Mouse (Mus musculus) hindbrain, embryonic 11.5 days (tissue): ENCODE results near the gene Olfr53. TPM values are rescaled to one million over a fixed set of nuclear protein-coding genes. Genes with fewer than 3 reads are reported as not detected.

Source experiments
- ATAC-seq: fragments of 200-750 bp; cut with Nextera tagmentation; 2 replicates; pipeline ENCODE4 v1.8.0; 2017; ENCODE audit warnings: mild to moderate bottlenecking, moderate TSS enrichment, moderate library complexity; ENCODE audit not compliant: low FRiP score
- DNase-seq: peaks from one replicate; pipeline ENCODE4 v3.0.0-alpha.2; 2015; ENCODE audit warnings: low spot score
- H3K27ac ChIP-seq: fragments of 300-500 bp; sonication (generic); 2 replicates; pipeline ENCODE4 v1.5.1; 2014; ENCODE audit warnings: mild to moderate bottlenecking, low read depth, low read length
- H3K27me3 ChIP-seq: fragments of 300-500 bp; sonication (generic); 2 replicates; pipeline ENCODE4 v1.6.1; 2014; ENCODE audit warnings: mild to moderate bottlenecking, low read length, moderate library complexity, mixed read lengths; ENCODE audit not compliant: control insufficient read depth, insufficient read depth
- H3K36me3 ChIP-seq: fragments of 300-500 bp; sonication (generic); 2 replicates; pipeline ENCODE4 v1.6.1; 2014; ENCODE audit warnings: mild to moderate bottlenecking, low read length, moderate library complexity, mixed read lengths; ENCODE audit not compliant: control insufficient read depth, insufficient read depth
- H3K4me1 ChIP-seq: fragments of 300-500 bp; sonication (generic); replicated peaks from 2 replicates; pipeline ENCODE4 v1.6.1; 2014; ENCODE audit warnings: low read length, mixed read lengths; ENCODE audit not compliant: control insufficient read depth, insufficient read depth
- H3K4me2 ChIP-seq: fragments of 300-500 bp; sonication (generic); replicated peaks from 2 replicates; pipeline ENCODE4 v1.6.1; 2014; ENCODE audit warnings: mild to moderate bottlenecking, low read depth, low read length
- H3K4me3 ChIP-seq: fragments of 300-500 bp; sonication (generic); 2 replicates; pipeline ENCODE4 v1.5.1; 2014; ENCODE audit warnings: low read depth, low read length
- H3K9ac ChIP-seq: fragments of 300-500 bp; sonication (generic); 2 replicates; pipeline ENCODE4 v1.6.1; 2014; ENCODE audit warnings: low read depth, low read length
- H3K9me3 ChIP-seq: fragments of 300-500 bp; sonication (generic); 2 replicates; pipeline ENCODE4 v1.6.1; 2016; ENCODE audit warnings: low read length; ENCODE audit not compliant: control insufficient read depth
- polyA plus RNA-seq: library from polyadenylated mRNA; unstranded; fragments of >200 nt; fragmentation: Nextera tagmentation; extraction: Ambion mirVana; gene quantifications from 2 replicates; pipeline ENCODE4 v1.2.1, GENCODE M21; 2014

Olfr53 gene
- polyA plus RNA-seq, 1 experiment from 2014 or later, result not detected

GRCm38 (mm10) chr7:140696967-140697366 is 50.7 kb downstream of the Olfr53 start, which contains the start of gene Olfr541:
Gene Olfr541 (plus strand): TSS chr7:140697267.
- H3K9me3 ChIP-seq, result no peaks in the 10 kb centered on the region
- no peak within 1 kb of the TSS for H3K9ac ChIP-seq
- no peaks in the 10 kb centered on the region for H3K36me3 ChIP-seq
- no peaks in the 10 kb centered on the region for H3K27me3 ChIP-seq
- H3K27ac ChIP-seq, result no peak within 1 kb of the TSS
- no peak within 1 kb of the TSS for H3K4me3 ChIP-seq
- ATAC-seq (no peak), DNase-seq (no peak)
- H3K4me1 ChIP-seq, result no peaks in the 10 kb centered on the region
- H3K4me2 ChIP-seq, result no peak within 1 kb of the TSS

Other genes with a start within 250 kb of the Olfr53 start
- not detected in 2 replicates for gene Olfr531, start 243.5 kb upstream of the Olfr53 start, polyA plus RNA-seq
- not detected in 2 replicates for gene Olfr532, start 224.8 kb upstream of the Olfr53 start, polyA plus RNA-seq
- not detected in 2 replicates for gene Olfr533, start 183.1 kb upstream of the Olfr53 start, polyA plus RNA-seq
- not detected in 2 replicates for gene Olfr535, start 162.2 kb upstream of the Olfr53 start, polyA plus RNA-seq
- gene Olfr536, start 139.1 kb upstream of the Olfr53 start, polyA plus RNA-seq, result not detected in 2 replicates
- not detected in 2 replicates for gene Olfr538, start 78.6 kb upstream of the Olfr53 start, polyA plus RNA-seq
- not detected in 2 replicates for gene Olfr46, start 45.2 kb upstream of the Olfr53 start, polyA plus RNA-seq
- gene Olfr61, start 17.5 kb upstream of the Olfr53 start, polyA plus RNA-seq, result not detected in 2 replicates
- not detected in 2 replicates for gene Olfr539, start 13.5 kb downstream of the Olfr53 start, polyA plus RNA-seq
- gene Olfr45, start 35.5 kb downstream of the Olfr53 start, polyA plus RNA-seq, result not detected in 2 replicates
- gene Olfr541, start 50.8 kb downstream of the Olfr53 start, polyA plus RNA-seq, result not detected in 2 replicates
- gene Cyp2e1, start 117.3 kb downstream of the Olfr53 start, polyA plus RNA-seq, result not detected in 2 replicates
- 0.45 TPM in 1 of 2 replicates, not detected in the other for gene Syce1, start 141.4 kb downstream of the Olfr53 start, polyA plus RNA-seq
- 6.4 and 8.1 TPM in 2 replicates for gene Zfp941, start 175.7 kb downstream of the Olfr53 start, polyA plus RNA-seq
- 0.25 TPM in 1 of 2 replicates, not detected in the other for gene Urah, start 188.6 kb downstream of the Olfr53 start, polyA plus RNA-seq
- not detected in 2 replicates for gene Scgb1c1, start 199.1 kb downstream of the Olfr53 start, polyA plus RNA-seq
- not detected in 2 replicates for gene Odf3, start 201.4 kb downstream of the Olfr53 start, polyA plus RNA-seq
- not detected in 2 replicates for gene Gm45785, start 209.9 kb downstream of the Olfr53 start, polyA plus RNA-seq
- gene Ric8a, start 210.5 kb downstream of the Olfr53 start, polyA plus RNA-seq, result 74.6 and 74.8 TPM in 2 replicates
- 24.2 and 28.9 TPM in 2 replicates for gene Bet1l, start 211.1 kb downstream of the Olfr53 start, polyA plus RNA-seq
- gene Psmd13, start 235.5 kb downstream of the Olfr53 start, polyA plus RNA-seq, result 182 and 243 TPM in 2 replicates
- 21.6 and 23.3 TPM in 2 replicates for gene Sirt3, start 235.9 kb downstream of the Olfr53 start, polyA plus RNA-seq